Mouse (Mus musculus): ENCODE measurements around the gene Zfp64. TPM values are rescaled to one million over a fixed set of nuclear protein-coding genes. Genes with fewer than 3 reads are reported as not detected.

Zfp64 gene
- polyA plus RNA-seq, 1 experiment from 2014 or later = 18.3 TPM

DNA sequence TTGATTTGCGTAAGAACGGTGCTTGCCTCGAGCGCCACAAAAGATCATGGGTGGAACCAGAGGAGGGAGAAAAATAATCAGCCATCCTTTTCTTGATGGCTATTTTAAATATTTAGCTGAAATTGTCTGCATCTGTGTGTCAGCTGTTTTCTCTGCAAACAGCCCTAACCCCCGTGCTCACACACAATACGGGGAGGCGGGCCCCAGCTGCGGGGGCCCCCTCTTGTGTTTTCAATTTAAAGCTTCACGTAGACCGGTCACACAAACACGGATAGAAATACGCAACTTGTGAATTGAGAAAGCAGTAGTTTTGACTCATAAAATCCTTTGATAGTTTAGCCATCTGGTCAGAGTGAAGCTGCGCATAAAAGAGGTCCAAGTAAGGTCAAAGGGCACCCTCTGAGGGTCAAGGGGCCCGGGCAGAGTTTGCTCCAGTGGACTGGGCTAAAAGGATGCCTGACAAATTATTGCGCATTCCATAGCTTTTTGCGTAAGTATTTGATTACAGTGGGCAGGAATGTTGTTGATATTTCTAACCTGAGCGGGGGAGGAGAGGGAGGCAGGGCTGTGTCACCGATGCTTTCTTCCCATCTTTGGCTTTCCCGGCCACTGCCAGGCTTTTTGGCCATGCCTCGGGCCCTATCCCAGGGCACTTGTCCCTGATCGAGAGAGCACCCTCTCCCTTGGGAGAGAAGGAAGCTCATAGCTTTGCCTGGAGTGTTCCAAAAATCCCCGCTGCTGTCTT, 83.4 kb downstream of the Zfp64 start:
- no peak overlapping the region for H3K4me3 ChIP-seq (ENCODE audit: low read length)
- H3K4me2 ChIP-seq (ENCODE audit: low read depth, low read length) = no peak overlapping the region
- 53% methylated on average over 22 of the region's 22 CpGs for WGBS
- no peaks in the 10 kb centered on the region for H3K9me3 ChIP-seq (replicated peaks; ENCODE audit: control insufficient read depth, low read length)
- H3K36me3 ChIP-seq (ENCODE audit: control insufficient read depth, insufficient read depth) = no peaks in the 10 kb centered on the region
- no peak overlapping the region for H3K27ac ChIP-seq (ENCODE audit: low read length)
- ATAC-seq (replicated peaks; ENCODE audit: extremely low read depth, insufficient read depth, low FRiP score) = no peak
- no peaks in the 10 kb centered on the region for H3K27me3 ChIP-seq (ENCODE audit: control insufficient read depth, insufficient read depth, low read length)
- no peak overlapping the region for H3K9ac ChIP-seq (ENCODE audit: low read length)
- H3K4me1 ChIP-seq (ENCODE audit: control insufficient read depth, insufficient read depth, low read length) = no peaks in the 10 kb centered on the region

DNA sequence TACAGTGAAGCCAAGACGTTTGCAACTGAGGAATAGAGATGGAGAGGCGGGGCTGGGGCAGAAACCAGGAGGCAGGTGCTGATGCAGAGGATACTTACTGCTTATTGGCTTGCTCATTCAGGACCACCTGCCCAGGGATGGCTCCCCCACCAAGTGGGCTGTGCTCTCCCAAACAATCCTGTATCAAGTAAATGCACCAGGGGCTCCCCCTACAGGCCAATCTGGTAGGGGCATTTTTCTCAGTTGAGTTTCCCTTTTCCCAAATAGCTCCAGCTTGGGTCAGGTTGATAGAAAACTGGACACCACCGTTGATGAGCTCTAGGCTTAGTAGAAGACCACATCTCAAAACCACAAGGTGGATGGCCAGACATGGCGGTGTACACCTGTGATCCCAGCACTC, 84.9 kb downstream of the Zfp64 start:
- no peak overlapping the region for H3K27ac ChIP-seq (ENCODE audit: low read length)
- no peaks in the 10 kb centered on the region for H3K27me3 ChIP-seq (ENCODE audit: control insufficient read depth, insufficient read depth, low read length)
- no peak overlapping the region for H3K4me2 ChIP-seq (ENCODE audit: low read depth, low read length)
- no peaks in the 10 kb centered on the region for H3K9me3 ChIP-seq (replicated peaks; ENCODE audit: control insufficient read depth, low read length)
- no peaks in the 10 kb centered on the region for H3K36me3 ChIP-seq (ENCODE audit: control insufficient read depth, insufficient read depth)
- H3K9ac ChIP-seq (ENCODE audit: low read length) = no peak overlapping the region
- H3K4me1 ChIP-seq (ENCODE audit: control insufficient read depth, insufficient read depth, low read length) = no peaks in the 10 kb centered on the region
- no peak overlapping the region for H3K4me3 ChIP-seq (ENCODE audit: low read length)
- 58% methylated on average over 4 of the region's 4 CpGs for WGBS
- ATAC-seq (replicated peaks; ENCODE audit: extremely low read depth, insufficient read depth, low FRiP score) = no peak

DNA sequence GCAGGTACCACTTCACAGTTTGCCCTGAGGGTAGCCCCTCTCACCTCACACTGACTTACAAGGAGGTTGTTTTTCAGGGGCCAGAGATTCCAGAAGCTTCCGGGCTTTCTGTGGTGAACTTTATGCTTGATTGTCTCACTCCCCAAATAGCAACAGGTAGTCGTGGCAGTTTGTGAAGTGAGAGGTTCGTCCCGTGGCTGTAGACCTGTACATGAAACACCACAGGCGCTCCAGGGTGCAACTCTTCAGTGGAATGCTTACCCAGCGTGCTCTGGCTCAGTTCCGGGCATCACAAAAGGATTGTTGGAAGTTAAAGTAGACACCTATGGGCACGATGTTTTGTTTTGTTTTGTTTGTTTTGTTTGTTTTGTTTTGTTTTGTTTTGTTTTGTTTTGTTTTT, 88.4 kb downstream of the Zfp64 start:
- no peak overlapping the region for H3K27ac ChIP-seq (ENCODE audit: low read length)
- H3K9ac ChIP-seq (ENCODE audit: low read length) = no peak overlapping the region
- no peak for ATAC-seq (replicated peaks; ENCODE audit: extremely low read depth, insufficient read depth, low FRiP score)
- no peak overlapping the region for H3K4me2 ChIP-seq (ENCODE audit: low read depth, low read length)
- H3K36me3 ChIP-seq (ENCODE audit: control insufficient read depth, insufficient read depth) = no peaks in the 10 kb centered on the region
- H3K4me3 ChIP-seq (ENCODE audit: low read length) = no peak overlapping the region
- no peaks in the 10 kb centered on the region for H3K9me3 ChIP-seq (replicated peaks; ENCODE audit: control insufficient read depth, low read length)
- H3K4me1 ChIP-seq (ENCODE audit: control insufficient read depth, insufficient read depth, low read length) = no peaks in the 10 kb centered on the region
- H3K27me3 ChIP-seq (ENCODE audit: control insufficient read depth, insufficient read depth, low read length) = no peaks in the 10 kb centered on the region
- WGBS = 72% methylated on average over 8 of the region's 8 CpGs

DNA sequence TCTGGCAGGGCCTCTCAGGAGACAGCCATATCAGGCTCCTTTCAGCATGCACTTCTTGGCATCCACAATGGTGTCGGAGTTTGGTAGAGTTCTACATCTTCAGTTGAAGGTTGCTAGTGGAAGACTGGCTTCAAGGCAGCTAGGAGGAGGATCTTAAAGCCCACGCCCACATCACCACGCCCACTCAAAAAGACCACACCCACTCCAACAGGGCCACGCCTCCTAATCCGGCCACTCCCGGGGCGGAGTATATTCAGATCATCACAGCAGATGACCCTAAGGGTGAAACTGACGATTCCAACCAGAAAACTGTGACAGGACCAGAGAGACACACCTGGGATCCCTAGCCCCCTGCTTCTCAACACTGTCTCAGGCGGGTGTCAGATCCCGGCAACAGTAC, 89.0 kb downstream of the Zfp64 start:
- Histone ChIP-seq H3K27me3 (ENCODE audit: control insufficient read depth, insufficient read depth, low read length) (no peaks in the 10 kb centered on the region), H3K4me1 (ENCODE audit: control insufficient read depth, insufficient read depth, low read length) (no peaks in the 10 kb centered on the region), H3K9ac (ENCODE audit: low read length) (no peak overlapping the region), H3K4me2 (ENCODE audit: low read depth, low read length) (no peak overlapping the region), H3K4me3 (ENCODE audit: low read length) (no peak overlapping the region), H3K9me3 (replicated peaks; ENCODE audit: control insufficient read depth, low read length) (no peaks in the 10 kb centered on the region), H3K27ac (ENCODE audit: low read length) (no peak overlapping the region), H3K36me3 (ENCODE audit: control insufficient read depth, insufficient read depth) (no peaks in the 10 kb centered on the region)
- WGBS = 70% methylated on average over 10 of the region's 10 CpGs
- no peak for ATAC-seq (replicated peaks; ENCODE audit: extremely low read depth, insufficient read depth, low FRiP score)

DNA sequence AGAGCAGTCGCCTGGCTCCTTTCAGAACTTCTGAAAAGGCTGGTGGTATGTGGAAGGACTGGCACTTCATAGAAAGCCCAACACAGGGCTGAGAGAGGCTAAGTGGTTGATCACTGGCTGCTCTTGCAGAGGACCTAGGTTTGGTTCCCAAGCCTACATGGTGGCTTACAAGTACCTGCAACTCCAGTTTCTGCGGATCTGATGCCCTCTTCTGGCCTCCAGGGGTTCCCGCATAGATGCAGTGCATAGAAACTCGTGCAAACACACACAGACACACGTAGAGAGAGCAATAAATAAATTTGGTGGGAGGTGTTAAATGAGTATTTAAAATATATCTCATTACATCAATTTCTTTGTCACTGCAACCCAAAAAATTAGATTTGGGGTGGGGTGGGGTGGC, 90.5 kb downstream of the Zfp64 start:
- H3K36me3 ChIP-seq (ENCODE audit: control insufficient read depth, insufficient read depth) = no peaks in the 10 kb centered on the region
- no peak for ATAC-seq (replicated peaks; ENCODE audit: extremely low read depth, insufficient read depth, low FRiP score)
- WGBS = 83% methylated on average over 5 of the region's 5 CpGs
- H3K9me3 ChIP-seq (replicated peaks; ENCODE audit: control insufficient read depth, low read length) = no peaks in the 10 kb centered on the region
- no peak overlapping the region for H3K9ac ChIP-seq (ENCODE audit: low read length)
- H3K4me1 ChIP-seq (ENCODE audit: control insufficient read depth, insufficient read depth, low read length) = no peaks in the 10 kb centered on the region; the same call in 1 of the 2 replicates
- H3K27me3 ChIP-seq (ENCODE audit: control insufficient read depth, insufficient read depth, low read length) = no peaks in the 10 kb centered on the region; the same call in 1 of the 2 replicates
- H3K4me2 ChIP-seq (ENCODE audit: low read depth, low read length) = no peak overlapping the region
- H3K4me3 ChIP-seq (ENCODE audit: low read length) = no peak overlapping the region
- no peak overlapping the region for H3K27ac ChIP-seq (ENCODE audit: low read length)

DNA sequence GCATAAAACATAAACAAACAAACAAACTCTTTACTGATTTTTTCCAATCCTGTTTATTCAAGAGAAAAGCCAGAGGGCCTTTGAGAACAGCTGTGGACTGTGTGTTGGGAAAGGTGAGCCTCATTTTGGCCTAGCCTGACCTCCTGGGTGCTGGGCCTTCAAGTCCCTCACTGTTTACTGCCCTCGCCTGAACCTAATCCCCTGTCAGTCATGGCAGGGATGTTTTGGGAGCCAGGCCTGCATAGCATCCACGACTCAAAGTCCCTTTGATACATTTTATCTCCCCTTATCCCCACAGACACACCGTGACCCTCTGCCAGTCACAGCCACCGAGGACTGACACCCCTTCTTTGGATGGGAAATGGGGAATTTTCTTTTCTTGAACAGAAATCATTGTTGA, 92.7 kb downstream of the Zfp64 start:
- H3K4me2 ChIP-seq (ENCODE audit: low read depth, low read length) = no peak overlapping the region
- H3K27ac ChIP-seq (ENCODE audit: low read length) = no peak overlapping the region
- no peak overlapping the region for H3K9ac ChIP-seq (ENCODE audit: low read length)
- no peaks in the 10 kb centered on the region; the same call in 1 of the 2 replicates for H3K4me1 ChIP-seq (ENCODE audit: control insufficient read depth, insufficient read depth, low read length)
- 48% methylated on average over 4 of the region's 4 CpGs for WGBS
- no peak for ATAC-seq (replicated peaks; ENCODE audit: extremely low read depth, insufficient read depth, low FRiP score)
- H3K27me3 ChIP-seq (ENCODE audit: control insufficient read depth, insufficient read depth, low read length) = no peaks in the 10 kb centered on the region; the same call in 1 of the 2 replicates
- no peaks in the 10 kb centered on the region for H3K36me3 ChIP-seq (ENCODE audit: control insufficient read depth, insufficient read depth)
- no peaks in the 10 kb centered on the region for H3K9me3 ChIP-seq (replicated peaks; ENCODE audit: control insufficient read depth, low read length)
- H3K4me3 ChIP-seq (ENCODE audit: low read length) = no peak overlapping the region

DNA sequence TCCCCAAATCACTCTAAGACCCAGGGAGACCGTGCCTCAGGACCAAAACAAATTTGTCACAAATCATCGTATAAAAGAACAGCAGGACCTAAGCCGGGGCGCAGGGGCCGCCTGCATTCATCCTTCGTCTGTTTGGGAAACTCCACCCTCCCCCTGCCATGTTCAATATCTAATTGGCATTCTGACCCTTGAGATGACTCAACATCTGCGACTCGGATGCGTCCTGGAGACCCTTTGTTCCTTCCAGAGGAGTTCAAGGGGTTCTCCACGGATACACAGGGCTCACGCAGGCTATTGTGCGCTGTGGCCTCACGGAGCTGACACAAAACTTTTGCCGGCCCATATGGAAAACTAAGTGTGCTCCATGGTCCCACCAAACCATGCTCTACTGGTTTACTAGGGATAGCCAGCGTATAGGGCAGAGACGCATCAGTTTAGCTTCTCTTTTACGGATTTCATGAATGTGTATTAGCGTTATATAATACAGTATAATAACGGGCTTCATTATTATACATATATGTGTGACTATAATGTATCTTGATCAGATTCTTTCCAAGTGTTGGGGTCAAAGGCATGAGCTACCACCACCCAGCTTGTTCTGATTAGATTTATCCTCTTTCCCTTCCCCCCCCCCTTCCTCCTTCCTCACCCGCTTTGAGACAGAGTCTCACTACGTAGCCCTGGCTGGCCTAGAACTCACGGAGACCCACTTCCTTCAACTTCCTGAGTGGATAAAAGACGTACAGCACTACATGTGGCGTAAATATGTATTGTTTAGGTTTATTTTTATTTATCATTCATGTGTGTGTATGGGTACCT, 94.3 kb downstream of the Zfp64 start:
- no peak for ATAC-seq (replicated peaks; ENCODE audit: extremely low read depth, insufficient read depth, low FRiP score)
- no peak overlapping the region for H3K4me3 ChIP-seq (ENCODE audit: low read length)
- no peaks in the 10 kb centered on the region for H3K36me3 ChIP-seq (ENCODE audit: control insufficient read depth, insufficient read depth)
- H3K4me2 ChIP-seq (ENCODE audit: low read depth, low read length) = no peak overlapping the region
- no peak overlapping the region for H3K9ac ChIP-seq (ENCODE audit: low read length)
- WGBS = 76% methylated on average over 24 of the region's 24 CpGs
- H3K27me3 ChIP-seq (ENCODE audit: control insufficient read depth, insufficient read depth, low read length) = no peaks in the 10 kb centered on the region; the same call in 1 of the 2 replicates
- H3K4me1 ChIP-seq (ENCODE audit: control insufficient read depth, insufficient read depth, low read length) = no peaks in the 10 kb centered on the region; the same call in 1 of the 2 replicates
- no peaks in the 10 kb centered on the region for H3K9me3 ChIP-seq (replicated peaks; ENCODE audit: control insufficient read depth, low read length)
- no peak overlapping the region for H3K27ac ChIP-seq (ENCODE audit: low read length)

DNA sequence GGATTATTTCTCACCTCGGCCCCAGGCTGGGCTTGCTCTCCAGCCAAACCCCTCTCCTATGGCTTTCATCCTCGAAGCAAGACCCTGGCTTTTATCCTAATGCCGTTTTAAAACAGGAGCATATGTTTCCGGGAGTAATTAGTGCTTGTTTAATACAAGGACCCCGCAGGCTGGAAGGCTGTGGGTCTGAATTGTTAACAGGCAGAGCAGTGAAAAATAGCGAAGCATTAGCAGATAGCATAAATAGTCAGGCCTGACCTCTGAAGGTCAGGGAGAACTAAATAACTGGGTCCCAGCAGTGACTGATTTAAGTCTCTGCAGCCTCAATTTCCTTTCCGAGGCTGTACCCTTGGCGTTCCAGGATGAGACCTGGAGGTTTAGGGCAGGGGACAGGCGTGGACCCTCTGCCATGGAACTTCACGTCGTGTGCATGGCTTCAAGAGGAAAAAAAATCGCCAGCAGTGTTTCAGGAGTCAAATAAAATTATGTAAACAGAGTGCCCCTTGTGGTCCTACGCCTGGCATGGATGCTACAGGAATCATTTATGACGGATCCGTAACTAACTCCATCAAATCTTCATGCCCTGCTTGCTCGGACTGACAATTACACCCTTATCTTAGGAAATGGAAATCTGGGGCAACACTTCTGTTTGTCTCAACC, 95.2 kb downstream of the Zfp64 start:
- Histone ChIP-seq H3K4me1 (ENCODE audit: control insufficient read depth, insufficient read depth, low read length) (no peaks in the 10 kb centered on the region; the same call in 1 of the 2 replicates), H3K36me3 (ENCODE audit: control insufficient read depth, insufficient read depth) (no peaks in the 10 kb centered on the region), H3K9ac (ENCODE audit: low read length) (no peak overlapping the region), H3K27ac (ENCODE audit: low read length) (no peak overlapping the region), H3K27me3 (ENCODE audit: control insufficient read depth, insufficient read depth, low read length) (no peaks in the 10 kb centered on the region; the same call in 1 of the 2 replicates), H3K9me3 (replicated peaks; ENCODE audit: control insufficient read depth, low read length) (no peaks in the 10 kb centered on the region), H3K4me3 (ENCODE audit: low read length) (no peak overlapping the region), H3K4me2 (ENCODE audit: low read depth, low read length) (no peak overlapping the region)
- WGBS = 39% methylated on average over 16 of the region's 16 CpGs
- ATAC-seq (replicated peaks; ENCODE audit: extremely low read depth, insufficient read depth, low FRiP score) = no peak

DNA sequence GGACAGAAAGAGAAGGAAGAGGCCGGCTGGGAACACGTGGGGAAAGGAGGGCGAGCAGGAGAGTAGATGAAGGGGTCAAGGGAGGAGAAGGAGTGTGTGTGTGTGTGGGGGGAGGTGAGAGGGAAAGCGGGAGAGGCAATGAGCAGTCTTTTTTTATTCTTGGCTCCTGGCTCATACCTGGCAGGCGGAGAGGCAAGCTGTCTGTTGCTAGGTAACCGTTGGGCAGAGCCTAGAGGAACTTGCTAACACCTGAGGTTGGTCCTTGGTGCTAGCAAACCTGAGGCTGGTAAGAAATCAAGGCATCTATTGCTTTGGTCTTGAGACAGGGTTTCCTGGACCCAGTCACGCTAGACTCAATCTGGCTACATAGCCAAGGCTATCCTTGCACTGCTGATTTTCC, 98.7 kb downstream of the Zfp64 start:
- H3K4me2 ChIP-seq (ENCODE audit: low read depth, low read length) = no peak overlapping the region
- H3K27me3 ChIP-seq (ENCODE audit: control insufficient read depth, insufficient read depth, low read length) = no peaks in the 10 kb centered on the region; the same call in 1 of the 2 replicates
- no peak overlapping the region for H3K9ac ChIP-seq (ENCODE audit: low read length)
- H3K36me3 ChIP-seq (ENCODE audit: control insufficient read depth, insufficient read depth) = no peaks in the 10 kb centered on the region
- WGBS = 55% methylated on average over 7 of the region's 7 CpGs
- H3K4me1 ChIP-seq (ENCODE audit: control insufficient read depth, insufficient read depth, low read length) = no peaks in the 10 kb centered on the region; the same call in 1 of the 2 replicates
- no peak overlapping the region for H3K27ac ChIP-seq (ENCODE audit: low read length)
- no peaks in the 10 kb centered on the region for H3K9me3 ChIP-seq (replicated peaks; ENCODE audit: control insufficient read depth, low read length)
- no peak for ATAC-seq (replicated peaks; ENCODE audit: extremely low read depth, insufficient read depth, low FRiP score)
- no peak overlapping the region for H3K4me3 ChIP-seq (ENCODE audit: low read length)
